Mouse (Mus musculus) intestine, embryonic 14.5 days (tissue): ENCODE data around the gene Atp2c1. TPM values are rescaled to one million over a fixed set of nuclear protein-coding genes. Genes with fewer than 3 reads are reported as not detected.

ENCODE experiments used
- ATAC-seq: fragments of 200-750 bp; cut with Nextera tagmentation; replicated peaks from 2 replicates; pipeline ENCODE4 v1.8.0; 2017; ENCODE audit warnings: low read depth, moderate number of reproducible peaks, moderate TSS enrichment, moderate library complexity; ENCODE audit not compliant: low FRiP score, low TSS enrichment
- DNase-seq: peaks from one replicate; pipeline ENCODE4 v3.0.0-alpha.2; 2018; ENCODE audit warnings: low spot score
- H3K27ac ChIP-seq: fragments of 300-500 bp; sonication (generic); 2 replicates; pipeline ENCODE4 v1.5.1; 2014; ENCODE audit warnings: low read depth, mild to moderate bottlenecking, control low read depth
- H3K27me3 ChIP-seq: fragments of 300-500 bp; sonication (generic); replicated peaks from 2 replicates; pipeline ENCODE4 v1.6.1; 2014; ENCODE audit warnings: low read length, control low read depth; ENCODE audit not compliant: control insufficient read depth, insufficient read depth
- H3K36me3 ChIP-seq: fragments of 300-500 bp; sonication (generic); 2 replicates; pipeline ENCODE4 v1.6.1; 2014; ENCODE audit warnings: low read length, control low read depth; ENCODE audit not compliant: control insufficient read depth, insufficient read depth
- H3K4me1 ChIP-seq: fragments of 300-500 bp; sonication (generic); replicated peaks from 2 replicates; pipeline ENCODE4 v1.6.1; 2014; ENCODE audit warnings: low read length, control low read depth, mixed read lengths; ENCODE audit not compliant: control insufficient read depth, insufficient read depth
- H3K4me2 ChIP-seq: fragments of 300-500 bp; sonication (generic); 2 replicates; pipeline ENCODE4 v1.6.1; 2014; ENCODE audit warnings: low read length
- H3K4me3 ChIP-seq: fragments of 300-500 bp; sonication (generic); 2 replicates; pipeline ENCODE4 v1.5.1; 2014; ENCODE audit warnings: low read depth, low read length, control low read depth, mixed read lengths
- H3K9ac ChIP-seq: fragments of 300-500 bp; sonication (generic); 2 replicates; pipeline ENCODE4 v1.6.1; 2014; ENCODE audit warnings: mild to moderate bottlenecking, low read length
- H3K9me3 ChIP-seq: fragments of 300-500 bp; sonication (generic); 2 replicates; pipeline ENCODE4 v1.6.1; 2016; ENCODE audit warnings: low read length, control low read depth; ENCODE audit not compliant: control insufficient read depth
- WGBS: fragments of 180-500 bp; shearing (Covaris S2); extraction: QIAGEN DNeasy Blood & Tissue Kit; methylation state at CpG from one replicate; pipeline ENCODE4 v1.1.7; 2014; 5-methylcytosine and 5-hydroxymethylcytosine counted together
- polyA plus RNA-seq: library from polyadenylated mRNA; unstranded; fragments of >200 nt; fragmentation: Nextera tagmentation; extraction: Ambion mirVana; gene quantifications from 2 replicates; pipeline ENCODE4 v1.2.1, GENCODE M21; 2014

The Atp2c1 gene
- polyA plus RNA-seq, 1 experiment from 2014 or later = 66.4 TPM

DNA sequence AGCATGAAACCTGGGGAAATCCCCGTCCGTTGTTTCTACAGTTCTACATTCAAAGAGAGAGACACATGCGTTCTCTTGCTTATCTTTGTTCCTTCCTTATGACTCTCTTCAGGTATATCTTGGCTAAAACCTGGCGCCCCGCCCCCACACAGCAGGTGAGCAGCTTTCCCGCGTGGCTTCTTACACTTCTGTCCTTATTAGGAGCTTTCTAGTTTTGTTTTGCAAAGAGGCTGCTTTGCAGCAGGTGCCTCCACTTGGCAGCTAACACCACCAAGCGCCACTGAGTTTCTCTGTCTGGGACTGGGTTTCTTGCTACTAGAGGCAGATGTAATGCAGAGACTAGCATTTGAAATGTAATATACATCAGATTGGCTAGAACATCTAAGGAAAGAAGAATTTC lies 10.4 kb upstream of the Atp2c1 start:
- Histone ChIP-seq H3K4me3 (no peak overlapping the region), H3K36me3 (no peaks in the 10 kb centered on the region), H3K27ac (no peak overlapping the region), H3K9me3 (0 out of 2 replicates have a peak, but pooled peaks cover 4% of the 10 kb centered on the region), H3K27me3 (no peaks in the 10 kb centered on the region), H3K9ac (no peak overlapping the region), H3K4me2 (no peak overlapping the region), H3K4me1 (0 out of 2 replicates have a peak, but pooled peaks cover 6% of the 10 kb centered on the region)
- no peak for ATAC-seq
- DNase-seq = no peak
- WGBS = 36% methylated on average over 8 of the region's 8 CpGs

- Histone ChIP-seq H3K4me2 (no peak overlapping the region), H3K27ac (no peak overlapping the region), H3K4me1 (0 out of 2 replicates have a peak, but pooled peaks cover 6% of the 10 kb centered on the region), H3K36me3 (no peaks in the 10 kb centered on the region), H3K4me3 (no peak overlapping the region), H3K27me3 (no peaks in the 10 kb centered on the region), H3K9me3 (0 out of 2 replicates have a peak, but pooled peaks cover 4% of the 10 kb centered on the region), H3K9ac (no peak overlapping the region)
- 43% methylated on average over 10 of the region's 10 CpGs for WGBS
- DNase-seq = no peak
- no peak for ATAC-seq
These were observed 9.8 kb upstream of the Atp2c1 start for GRCm38 (mm10) chr9:105536877-105537276.

DNA sequence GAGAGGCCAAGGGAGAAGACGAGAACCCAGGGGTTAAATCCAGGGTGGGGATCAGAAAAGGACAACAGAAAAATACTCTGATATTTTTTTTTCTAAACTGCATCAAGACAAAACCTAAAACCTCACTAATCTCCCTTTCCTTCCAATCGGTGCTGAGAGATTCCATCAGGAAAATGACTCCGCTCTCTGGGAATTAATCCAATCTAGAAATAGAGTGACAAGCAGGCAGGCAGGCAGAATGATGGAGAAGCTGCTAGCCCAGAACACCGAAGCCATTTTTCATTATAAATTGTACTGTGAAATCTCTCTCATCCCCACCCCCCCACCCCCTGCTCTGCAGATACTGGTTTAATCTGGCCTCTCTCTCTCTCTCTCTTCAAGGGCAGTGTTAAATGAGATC lies 1.8 kb downstream of the Atp2c1 start:
- Histone ChIP-seq H3K4me3 (no peak overlapping the region), H3K9me3 (no peaks in the 10 kb centered on the region), H3K27me3 (no peaks in the 10 kb centered on the region), H3K4me1 (peaks cover 12% of the 10 kb centered on the region; the same call in 1 of the 2 replicates), H3K9ac (no peak overlapping the region), H3K36me3 (no peaks in the 10 kb centered on the region), H3K4me2 (no peak overlapping the region), H3K27ac (no peak overlapping the region)
- no peak for DNase-seq
- 63% methylated on average over 4 of the region's 4 CpGs for WGBS
- ATAC-seq = no peak

GRCm38 (mm10) chr9:105523038-105523437 lies 4.1 kb downstream of the Atp2c1 start:
- DNase-seq (no peak), ATAC-seq (no peak)
- Histone ChIP-seq H3K27me3 (no peaks in the 10 kb centered on the region), H3K4me1 (peaks cover 12% of the 10 kb centered on the region; the same call in 1 of the 2 replicates), H3K4me3 (no peak overlapping the region), H3K4me2 (no peak overlapping the region), H3K9me3 (no peaks in the 10 kb centered on the region), H3K9ac (no peak overlapping the region), H3K27ac (no peak overlapping the region), H3K36me3 (no peaks in the 10 kb centered on the region)
- WGBS = 58% methylated on average over 2 of the region's 2 CpGs

DNA sequence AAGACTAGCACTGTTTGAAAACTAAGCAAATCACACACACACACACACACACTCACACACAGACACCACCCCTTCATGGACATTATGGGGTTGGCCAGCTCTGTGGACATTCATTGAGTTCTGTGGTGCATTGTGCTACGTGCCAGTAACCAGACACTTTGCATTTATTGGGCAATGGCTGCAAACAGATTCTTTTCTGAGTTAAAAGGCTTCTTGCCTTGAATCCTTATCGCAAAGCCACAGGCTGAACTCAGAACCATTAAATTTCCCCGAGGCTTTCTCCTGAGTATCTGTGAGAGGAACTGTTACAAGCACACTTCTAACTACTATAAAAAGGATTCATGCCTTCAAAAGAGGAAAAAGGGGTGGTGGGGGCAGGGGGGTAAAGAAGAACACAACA lies 5.1 kb downstream of the Atp2c1 start:
- Histone ChIP-seq H3K9ac (no peak overlapping the region), H3K9me3 (no peaks in the 10 kb centered on the region), H3K4me2 (no peak overlapping the region), H3K27ac (no peak overlapping the region), H3K36me3 (no peaks in the 10 kb centered on the region), H3K4me3 (no peak overlapping the region), H3K4me1 (peaks cover 12% of the 10 kb centered on the region; the same call in 1 of the 2 replicates), H3K27me3 (no peaks in the 10 kb centered on the region)
- DNase-seq (no peak), ATAC-seq (no peak)
- 63% methylated on average over 3 of the region's 3 CpGs for WGBS

DNA sequence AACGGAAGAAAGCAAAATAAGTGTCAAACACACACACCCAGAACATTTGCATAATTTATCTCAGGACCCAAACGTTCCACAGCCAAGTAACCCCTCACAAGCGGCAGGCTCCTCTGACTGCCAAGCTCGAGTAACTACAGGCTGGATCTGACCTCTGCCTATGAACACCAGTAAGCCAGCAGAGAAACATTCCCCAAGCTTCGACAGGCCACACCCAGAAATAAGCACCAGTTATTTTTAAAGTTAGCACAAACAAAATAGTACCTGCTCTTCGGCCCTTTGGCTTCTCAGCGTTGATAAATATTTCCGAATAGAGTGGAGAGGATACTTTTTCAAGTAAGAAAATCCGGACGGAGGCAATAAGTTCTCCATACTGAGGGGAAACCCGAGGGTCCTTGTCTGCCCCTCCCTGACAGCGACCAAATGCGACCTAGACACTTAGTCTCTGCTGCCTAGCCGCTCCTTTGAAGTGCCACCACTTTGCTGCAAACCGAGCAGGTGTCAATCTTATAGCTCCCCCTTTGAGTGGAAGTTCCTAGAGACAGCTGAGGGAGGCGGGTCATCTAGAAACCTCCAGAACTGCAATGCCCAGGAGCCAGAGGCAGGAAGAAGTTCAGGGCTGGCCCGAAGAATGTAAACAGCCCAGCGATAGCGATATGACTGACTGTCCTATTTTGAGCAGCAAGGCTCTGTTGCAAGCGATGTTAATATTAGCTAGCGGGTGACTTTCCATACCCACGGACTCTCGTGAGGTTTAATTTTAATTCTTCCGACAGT lies 6.2 kb downstream of the Atp2c1 start:
- Histone ChIP-seq H3K4me2 (peak overlapping the region; percentile 44), H3K36me3 (no peaks in the 10 kb centered on the region), H3K4me3 (peak overlapping the region; percentile 18), H3K9me3 (no peaks in the 10 kb centered on the region), H3K4me1 (peaks cover 12% of the 10 kb centered on the region; the same call in 1 of the 2 replicates), H3K27me3 (no peaks in the 10 kb centered on the region), H3K27ac (no peak overlapping the region), H3K9ac (0 out of 2 replicates have a peak overlapping the region, but pooled peaks have one; percentile 10)
- ATAC-seq (no peak), DNase-seq (no peak)
- 18% methylated on average over 24 of the region's 24 CpGs for WGBS

DNA sequence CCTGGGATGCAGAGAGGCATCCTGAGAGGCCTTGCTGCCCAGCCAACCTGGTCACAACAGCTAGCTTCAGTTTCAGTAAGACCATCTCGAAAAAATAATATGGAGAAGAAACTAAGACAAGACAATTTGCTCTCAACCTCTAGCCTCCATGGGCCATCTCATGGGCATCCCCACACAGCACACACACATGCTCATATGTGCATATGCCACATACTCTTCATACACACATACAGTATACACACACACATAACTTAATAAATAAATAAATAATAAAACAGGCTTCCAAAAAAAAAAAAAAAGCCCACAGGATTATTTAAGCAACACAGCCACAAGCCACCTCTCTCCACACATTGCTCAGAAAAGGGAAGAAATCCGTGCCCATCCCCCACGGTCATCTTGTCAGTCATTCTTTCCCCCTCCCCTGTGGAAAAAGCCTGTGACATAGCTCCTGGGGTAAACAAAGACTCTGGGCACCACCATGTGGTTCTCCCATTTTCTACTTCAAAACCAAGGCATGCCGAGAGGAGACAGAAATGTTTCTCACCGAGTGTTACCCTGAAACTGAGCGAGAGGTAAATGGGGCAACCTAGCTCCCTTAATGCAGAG lies 7.7 kb downstream of the Atp2c1 start:
- ATAC-seq (no peak), DNase-seq (no peak)
- WGBS = 62% methylated on average over 6 of the region's 6 CpGs
- peaks cover 12% of the 10 kb centered on the region; the same call in 1 of the 2 replicates for H3K4me1 ChIP-seq
- no peak overlapping the region for H3K9ac ChIP-seq
- H3K9me3 ChIP-seq = no peaks in the 10 kb centered on the region
- H3K27me3 ChIP-seq = no peaks in the 10 kb centered on the region
- no peak overlapping the region for H3K4me3 ChIP-seq
- no peak overlapping the region for H3K27ac ChIP-seq
- H3K36me3 ChIP-seq = no peaks in the 10 kb centered on the region
- H3K4me2 ChIP-seq = no peak overlapping the region

- Histone ChIP-seq H3K27me3 (no peaks in the 10 kb centered on the region), H3K36me3 (no peaks in the 10 kb centered on the region), H3K9me3 (no peaks in the 10 kb centered on the region), H3K9ac (no peak overlapping the region), H3K4me2 (no peak overlapping the region), H3K4me3 (no peak overlapping the region), H3K27ac (no peak overlapping the region), H3K4me1 (no peaks in the 10 kb centered on the region)
- no peak for ATAC-seq
- 83% methylated on average over 5 of the region's 5 CpGs for WGBS
- no peak for DNase-seq
These were observed 23.4 kb downstream of the Atp2c1 start for GRCm38 (mm10) chr9:105503690-105504089.
